Mouse (Mus musculus): ENCODE measurements around the gene Atoh1. TPM values are rescaled to one million over a fixed set of nuclear protein-coding genes. Genes with fewer than 3 reads are reported as not detected.

The Atoh1 gene
- under 1 TPM in 1 of 2 experiments, not detected in 1; 0.40 TPM for polyA plus RNA-seq (2017; shearing (Covaris generic))

DNA sequence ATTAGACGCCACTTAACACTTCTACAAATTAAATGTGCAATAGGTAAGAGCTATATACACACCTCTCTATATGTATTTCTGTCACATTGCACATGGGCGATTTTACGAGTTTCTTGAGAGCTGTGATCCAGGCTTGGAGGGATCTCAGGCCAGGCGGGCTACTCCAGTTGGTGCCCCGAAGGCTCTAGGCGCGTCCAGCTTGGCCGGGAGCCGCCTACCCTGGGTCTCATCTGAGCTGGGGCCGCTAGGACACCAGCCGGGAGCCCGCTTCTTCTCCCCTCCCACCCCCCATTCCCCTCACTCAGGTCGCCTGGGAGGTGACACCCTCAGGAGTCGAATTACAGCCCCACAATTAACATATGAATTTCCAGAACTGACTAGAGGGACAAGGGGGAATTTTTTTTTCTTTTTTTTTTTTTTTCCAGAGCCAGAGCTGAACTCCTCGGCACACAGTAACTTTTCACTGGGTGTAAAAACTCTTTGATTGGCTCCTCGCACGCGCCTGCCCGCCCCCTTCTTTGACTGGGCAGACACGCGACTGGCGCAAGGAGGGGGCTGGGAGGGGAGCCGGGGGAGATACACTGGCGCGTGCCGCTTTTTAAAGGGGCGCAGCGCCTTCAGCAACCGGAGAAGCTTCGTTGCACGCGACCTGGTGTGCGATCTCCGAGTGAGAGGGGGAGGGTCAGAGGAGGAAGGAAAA is at the start of gene Atoh1:
TSS of gene Atoh1 (plus strand) at position 627 of the 700 bp plus-strand sequence.
- ATAC-seq = no peak

DNA sequence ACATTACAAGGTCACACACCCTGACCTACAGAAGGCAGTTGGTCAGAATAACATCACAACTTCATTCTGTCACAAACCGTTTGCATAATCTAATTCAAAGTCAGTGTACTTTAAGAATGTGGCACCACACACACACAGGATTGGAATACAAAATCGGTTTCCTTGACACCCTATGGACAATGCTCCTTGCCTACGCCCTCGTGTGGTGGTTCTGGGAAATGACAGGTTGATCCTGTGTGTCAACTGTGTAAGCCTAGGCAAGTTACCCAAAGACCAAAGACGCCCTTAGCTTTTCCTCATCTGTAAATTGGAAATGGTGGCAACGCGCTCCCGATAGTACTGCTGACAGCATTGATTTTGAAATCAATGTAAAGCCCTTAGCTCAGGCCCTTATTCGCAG is 45.0 kb upstream of the Atoh1 start:
- no peak for ATAC-seq

DNA sequence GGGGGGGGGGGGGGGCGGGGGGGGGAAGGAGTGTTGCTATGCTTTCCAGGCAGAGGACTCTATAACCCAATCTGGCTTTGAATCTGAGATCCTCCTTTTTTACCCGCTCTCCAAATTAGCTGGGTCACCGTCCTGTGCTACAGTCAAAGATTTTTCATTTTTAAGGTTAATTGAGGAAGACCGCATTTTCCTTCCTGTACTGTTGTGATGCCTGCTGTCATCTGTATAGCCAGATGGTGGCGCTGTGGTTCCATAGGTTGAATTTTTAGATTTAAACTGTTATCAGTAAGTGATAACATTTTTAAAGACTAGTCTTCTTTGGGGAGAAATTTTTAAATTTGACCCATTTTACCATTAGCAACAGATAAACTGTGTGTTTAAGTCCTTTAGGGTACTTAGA is 44.0 kb upstream of the Atoh1 start:
- ATAC-seq = no peak

DNA sequence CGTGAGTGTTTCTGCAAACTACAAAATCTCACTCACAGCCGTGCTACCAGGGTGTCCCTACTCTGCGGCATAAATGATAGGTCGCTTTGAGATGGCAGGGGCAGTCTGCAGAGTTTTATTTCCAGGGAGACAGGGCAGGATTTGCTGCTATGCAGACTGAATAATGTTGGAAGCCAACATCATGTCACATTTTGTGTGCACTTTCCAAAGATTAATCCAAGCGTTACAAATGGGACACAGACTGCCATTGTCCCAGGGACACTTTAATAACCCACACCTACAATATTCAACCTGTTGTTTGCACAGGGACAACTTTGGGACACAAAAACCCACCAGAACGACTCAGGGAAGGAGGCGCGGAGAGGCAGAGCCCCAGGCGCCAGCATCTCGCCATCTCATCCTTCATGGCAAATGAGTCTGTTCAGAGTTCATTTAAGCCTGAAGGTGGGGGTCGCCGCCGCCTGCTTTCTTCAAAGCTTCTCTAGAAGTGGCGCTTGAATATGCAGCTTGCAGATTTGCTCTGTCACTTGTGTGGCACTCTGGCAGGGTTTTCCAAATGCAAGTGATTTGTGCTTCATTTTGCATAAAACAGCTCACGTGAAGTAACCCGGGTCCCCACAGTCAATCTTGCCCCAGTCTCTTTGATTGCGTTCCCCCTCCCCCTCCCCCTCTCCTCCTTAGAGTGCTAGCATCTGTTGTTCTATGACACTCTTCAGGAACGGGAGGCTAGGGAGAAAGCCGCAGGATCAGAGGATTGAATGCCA is 40.6 kb upstream of the Atoh1 start:
- ATAC-seq = no peak

DNA sequence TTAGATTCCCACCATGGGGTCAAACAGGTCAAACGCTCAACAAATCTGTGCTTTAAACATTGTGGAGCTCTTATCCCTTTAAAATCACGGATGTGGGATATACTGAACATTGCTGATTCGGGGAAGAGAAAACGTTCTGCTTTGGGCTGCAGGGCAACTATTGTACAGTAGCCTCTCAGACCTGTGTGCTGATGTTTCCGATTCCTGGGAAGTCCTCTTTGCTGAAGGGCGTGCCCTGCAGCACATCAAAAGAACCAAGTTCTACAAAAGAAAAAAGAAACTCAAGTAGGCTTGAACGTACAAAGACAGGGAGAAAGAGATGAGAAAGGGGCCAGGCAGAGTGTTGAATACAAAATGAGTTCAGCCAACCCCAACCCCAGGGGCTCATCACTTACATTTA is 34.2 kb upstream of the Atoh1 start:
- no peak for ATAC-seq

DNA sequence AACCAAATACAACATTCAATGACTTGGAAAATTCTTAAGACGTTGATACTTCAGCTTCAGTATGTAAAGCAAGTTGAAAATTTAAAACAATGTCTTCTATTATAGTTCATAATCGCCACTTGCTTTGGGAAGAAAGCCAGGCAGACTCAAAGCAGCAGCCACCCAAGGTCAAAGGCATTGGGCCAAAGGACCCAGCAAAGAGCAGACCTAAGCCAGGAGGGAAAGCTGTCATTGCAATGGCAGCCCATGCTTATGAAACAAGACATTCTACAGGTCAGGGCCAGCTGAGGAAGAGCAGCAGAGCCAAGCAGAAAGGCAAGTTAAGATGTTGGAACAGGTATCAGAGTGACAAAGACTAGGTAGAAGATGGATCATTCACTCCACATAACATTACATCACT is 25.3 kb upstream of the Atoh1 start:
- no peak for ATAC-seq

DNA sequence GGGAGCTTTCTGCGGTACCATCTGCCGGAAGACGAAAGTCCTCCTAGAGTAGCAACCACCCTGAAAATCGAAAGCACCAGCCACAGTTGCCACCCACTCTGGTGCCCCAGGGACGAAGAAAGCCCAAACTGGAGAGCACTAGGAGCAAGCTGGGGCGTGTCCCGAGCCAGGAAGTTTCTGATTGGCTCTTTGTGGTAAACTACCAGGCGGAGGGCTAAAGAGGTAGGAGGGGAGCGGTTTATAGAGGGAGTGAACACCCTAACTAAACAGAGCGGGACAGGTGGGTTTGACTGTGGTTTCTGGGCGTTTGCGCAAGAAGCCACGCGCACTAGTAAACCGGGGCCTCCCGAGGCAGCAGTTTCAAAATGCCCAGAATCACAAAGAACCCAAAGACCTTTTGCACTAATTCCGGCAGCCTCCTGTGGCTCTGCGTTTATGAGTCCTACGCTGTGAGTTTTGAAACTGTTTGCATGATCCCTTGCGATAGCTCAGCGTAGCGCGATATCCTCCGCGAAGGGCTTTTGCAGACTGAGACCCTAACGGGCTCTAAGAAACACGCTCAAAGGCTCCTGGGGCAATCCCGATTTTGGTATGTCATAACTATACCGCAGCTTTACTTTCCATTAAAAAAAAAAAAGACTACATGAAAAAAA is 1.0 kb upstream of the Atoh1 start:
- ATAC-seq = no peak

DNA sequence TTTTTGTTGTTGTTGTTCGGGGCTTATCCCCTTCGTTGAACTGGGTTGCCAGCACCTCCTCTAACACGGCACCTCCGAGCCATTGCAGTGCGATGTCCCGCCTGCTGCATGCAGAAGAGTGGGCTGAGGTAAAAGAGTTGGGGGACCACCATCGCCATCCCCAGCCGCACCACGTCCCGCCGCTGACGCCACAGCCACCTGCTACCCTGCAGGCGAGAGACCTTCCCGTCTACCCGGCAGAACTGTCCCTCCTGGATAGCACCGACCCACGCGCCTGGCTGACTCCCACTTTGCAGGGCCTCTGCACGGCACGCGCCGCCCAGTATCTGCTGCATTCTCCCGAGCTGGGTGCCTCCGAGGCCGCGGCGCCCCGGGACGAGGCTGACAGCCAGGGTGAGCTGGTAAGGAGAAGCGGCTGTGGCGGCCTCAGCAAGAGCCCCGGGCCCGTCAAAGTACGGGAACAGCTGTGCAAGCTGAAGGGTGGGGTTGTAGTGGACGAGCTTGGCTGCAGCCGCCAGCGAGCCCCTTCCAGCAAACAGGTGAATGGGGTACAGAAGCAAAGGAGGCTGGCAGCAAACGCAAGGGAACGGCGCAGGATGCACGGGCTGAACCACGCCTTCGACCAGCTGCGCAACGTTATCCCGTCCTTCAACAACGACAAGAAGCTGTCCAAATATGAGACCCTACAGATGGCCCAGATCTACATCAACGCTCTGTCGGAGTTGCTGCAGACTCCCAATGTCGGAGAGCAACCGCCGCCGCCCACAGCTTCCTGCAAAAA is 496 bp downstream of the Atoh1 start:
- ATAC-seq = no peak

DNA sequence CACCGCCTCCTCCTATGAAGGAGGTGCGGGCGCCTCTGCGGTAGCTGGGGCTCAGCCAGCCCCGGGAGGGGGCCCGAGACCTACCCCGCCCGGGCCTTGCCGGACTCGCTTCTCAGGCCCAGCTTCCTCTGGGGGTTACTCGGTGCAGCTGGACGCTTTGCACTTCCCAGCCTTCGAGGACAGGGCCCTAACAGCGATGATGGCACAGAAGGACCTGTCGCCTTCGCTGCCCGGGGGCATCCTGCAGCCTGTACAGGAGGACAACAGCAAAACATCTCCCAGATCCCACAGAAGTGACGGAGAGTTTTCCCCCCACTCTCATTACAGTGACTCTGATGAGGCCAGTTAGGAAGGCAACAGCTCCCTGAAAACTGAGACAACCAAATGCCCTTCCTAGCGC is 1.1 kb downstream of the Atoh1 start:
- no peak for ATAC-seq

DNA sequence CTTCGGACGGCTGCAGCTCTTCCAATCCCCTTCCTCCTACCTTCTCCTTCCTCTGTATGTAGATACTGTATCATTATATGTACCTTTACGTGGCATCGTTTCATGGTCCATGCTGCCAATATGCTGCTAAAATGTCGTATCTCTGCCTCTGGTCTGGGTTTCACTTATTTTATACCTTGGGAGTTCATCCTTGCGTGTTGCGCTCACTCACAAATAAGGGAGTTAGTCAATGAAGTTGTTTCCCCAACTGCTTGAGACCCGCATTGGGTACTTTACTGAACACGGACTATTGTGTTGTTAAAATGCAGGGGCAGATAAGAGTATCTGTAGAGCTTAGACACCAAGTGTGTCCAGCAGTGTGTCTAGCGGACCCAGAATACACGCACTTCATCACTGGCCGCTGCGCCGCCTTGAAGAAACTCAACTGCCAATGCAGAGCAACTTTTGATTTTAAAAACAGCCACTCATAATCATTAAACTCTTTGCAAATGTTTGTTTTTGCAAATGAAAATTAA is 1.6 kb downstream of the Atoh1 start:
- ATAC-seq = no peak

DNA sequence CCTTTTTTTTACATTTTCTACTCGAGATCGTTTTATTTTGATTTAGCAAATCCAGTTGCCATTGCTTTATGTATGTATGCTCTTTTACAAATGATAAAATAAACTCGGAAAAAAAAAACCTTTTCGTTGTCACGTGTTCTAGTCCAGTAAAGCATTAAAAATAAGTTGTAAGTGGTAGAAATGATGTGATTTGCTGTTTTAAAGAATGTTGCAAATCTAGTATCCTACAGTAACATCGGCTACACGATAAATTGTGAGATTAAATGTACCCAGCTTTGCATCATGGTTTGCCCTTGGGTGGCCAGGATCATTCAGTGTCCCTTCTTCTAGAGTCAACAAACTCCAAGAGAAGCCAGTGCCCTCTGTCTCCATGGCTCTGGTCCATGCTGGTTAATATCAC is 2.2 kb downstream of the Atoh1 start:
- ATAC-seq = no peak

DNA sequence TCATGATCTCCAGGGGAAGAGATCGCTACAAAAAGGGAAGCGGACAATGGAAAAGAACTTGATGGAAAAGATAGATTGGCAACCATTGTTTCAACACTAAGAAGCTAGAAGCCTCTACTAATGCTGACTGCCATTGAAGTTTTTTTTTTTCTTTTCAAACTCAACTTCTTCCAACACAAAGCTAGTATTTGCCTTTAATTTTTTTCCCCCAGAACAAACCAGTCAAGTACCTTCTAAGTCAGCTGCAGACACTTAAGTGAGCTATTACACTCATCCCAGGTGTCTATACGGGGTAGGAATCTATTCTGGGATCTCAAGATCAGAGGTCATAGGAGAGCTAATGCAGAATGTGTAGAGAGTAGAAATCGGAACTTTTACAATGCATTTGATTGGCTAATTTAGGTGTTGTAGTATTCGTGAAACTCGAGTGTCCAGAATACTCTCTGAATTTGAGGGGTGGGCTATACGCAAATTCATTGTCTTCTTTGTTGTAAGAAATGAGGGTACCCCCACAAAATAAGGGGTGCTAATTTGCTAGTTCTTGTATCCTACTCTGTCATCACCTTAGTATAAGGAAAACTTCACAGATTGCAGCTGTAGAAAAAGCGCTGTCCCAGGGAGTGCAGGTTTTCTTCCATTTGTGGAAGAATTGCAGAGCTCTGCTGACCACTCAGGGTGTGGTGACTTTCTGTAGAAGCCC is 2.8 kb downstream of the Atoh1 start:
- no peak for ATAC-seq

DNA sequence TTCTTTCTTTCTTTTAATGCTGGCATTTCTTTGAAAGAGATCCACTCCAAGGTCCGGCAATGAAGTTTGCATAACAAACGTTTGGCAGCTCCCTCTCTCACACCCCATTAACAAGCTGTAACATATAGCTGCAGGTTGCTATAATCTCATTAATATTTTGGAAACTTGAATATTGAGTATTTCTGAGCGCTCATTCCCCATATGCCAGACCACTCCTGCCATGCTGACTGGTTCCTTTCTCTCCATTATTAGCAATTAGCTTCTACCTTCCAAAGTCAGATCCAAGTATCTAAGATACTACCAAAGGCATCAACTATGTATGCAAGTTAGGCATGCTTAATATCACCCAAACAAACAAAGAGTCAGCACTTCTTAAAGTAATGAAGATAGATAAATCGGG is 4.4 kb downstream of the Atoh1 start:
- no peak for ATAC-seq

DNA sequence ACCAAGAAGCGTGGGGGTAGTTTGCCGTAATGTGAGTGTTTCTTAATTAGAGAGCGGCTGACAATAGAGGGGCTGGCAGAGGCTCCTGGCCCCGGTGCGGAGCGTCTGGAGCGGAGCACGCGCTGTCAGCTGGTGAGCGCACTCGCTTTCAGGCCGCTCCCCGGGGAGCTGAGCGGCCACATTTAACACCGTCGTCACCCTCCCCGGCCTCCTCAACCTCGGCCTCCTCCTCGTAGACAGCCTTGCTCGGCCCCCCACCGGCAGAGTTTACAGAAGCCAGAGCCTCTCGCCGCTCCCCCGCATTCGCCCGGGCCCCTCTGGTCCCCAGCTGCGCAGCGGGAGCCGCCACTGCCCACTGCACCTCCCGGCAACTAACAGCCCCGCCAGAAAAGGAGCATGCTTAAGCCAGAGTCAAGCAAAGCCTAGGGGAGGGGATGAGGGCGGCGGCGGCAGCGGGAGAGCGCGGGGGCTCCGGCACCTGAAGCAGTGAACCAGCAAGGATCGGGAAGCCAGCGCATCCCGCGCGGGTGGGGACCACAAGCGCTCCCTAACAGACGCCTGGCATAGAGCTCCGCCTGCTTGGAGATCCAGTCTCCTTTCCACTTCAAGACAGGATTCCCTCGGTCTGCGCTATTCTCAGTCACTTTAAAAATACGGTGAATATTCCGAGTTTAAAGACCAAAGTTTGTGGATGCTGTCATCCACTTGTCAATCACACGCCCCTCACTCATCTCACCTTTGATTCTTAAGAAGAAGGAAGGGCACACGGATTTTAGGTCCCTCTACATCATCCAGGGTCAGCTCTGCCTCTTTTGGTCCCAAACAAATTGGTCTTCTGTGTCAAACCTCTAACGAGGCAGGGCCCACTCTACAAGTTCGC is 5.8 kb downstream of the Atoh1 start:
- ATAC-seq = no peak

DNA sequence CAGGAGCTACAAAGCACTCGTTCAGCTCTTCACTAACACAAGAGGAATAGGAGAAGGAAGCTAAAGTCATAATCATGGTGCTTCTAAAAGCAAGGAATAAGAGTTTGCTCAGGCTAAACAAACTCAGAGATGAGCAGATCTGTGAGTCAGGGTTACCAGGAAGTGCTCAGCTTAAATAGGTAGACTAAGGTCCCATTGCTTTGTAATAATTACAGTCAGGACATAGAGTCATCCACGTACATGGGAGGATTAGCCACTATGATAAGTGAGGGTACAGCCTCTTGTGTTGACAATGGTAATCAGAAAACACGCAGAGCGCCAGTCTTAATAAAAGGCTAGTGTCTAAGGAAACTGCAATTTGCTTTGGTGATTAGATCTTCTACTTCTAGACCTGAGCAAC is 7.4 kb downstream of the Atoh1 start:
- ATAC-seq = no peak

DNA sequence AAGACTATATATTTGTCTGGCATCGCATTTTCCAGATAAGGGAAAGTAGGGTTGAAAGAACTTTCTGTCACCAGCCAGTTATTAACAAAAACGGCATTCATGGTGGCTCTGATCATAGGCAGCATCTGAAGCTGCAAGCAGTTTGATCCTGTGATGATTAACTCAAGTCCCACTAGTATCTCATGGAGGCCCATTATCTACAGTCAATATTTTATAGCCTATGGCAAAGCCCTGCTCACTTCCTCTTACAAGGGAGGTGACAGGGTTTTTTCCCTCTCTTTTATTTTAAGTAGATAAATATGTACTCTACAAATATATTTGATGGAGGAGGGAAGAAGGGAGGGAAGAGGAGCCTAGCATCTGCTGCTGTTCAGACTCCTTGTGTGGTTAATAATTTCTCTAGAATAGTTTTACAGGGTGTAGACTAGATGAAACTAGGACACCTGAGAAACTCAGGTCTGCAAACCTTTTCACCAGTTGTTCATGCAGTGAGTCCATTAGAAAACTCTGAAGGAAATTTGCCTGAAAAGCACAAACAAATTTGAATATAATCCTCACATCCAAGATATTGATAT is 14.1 kb downstream of the Atoh1 start:
- ATAC-seq = no peak

DNA sequence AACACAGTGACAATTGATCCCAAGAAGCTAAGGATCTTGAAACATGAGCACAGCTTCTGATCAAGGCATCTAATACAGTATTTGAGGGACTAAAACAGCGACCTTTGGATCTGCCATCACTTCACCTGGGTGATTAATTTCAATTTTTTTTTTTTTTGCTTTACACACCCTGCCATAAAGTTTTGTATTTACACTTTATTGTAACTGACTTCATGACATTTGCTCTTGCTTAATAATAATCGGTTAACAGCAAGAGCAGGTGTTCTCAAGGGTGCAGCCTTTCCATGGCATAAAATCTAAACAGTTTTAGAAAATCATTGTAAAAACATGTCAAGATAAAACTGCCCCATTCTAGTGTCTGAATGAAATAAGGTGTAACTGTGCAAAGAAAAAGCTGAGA is 25.6 kb downstream of the Atoh1 start:
- ATAC-seq = no peak

DNA sequence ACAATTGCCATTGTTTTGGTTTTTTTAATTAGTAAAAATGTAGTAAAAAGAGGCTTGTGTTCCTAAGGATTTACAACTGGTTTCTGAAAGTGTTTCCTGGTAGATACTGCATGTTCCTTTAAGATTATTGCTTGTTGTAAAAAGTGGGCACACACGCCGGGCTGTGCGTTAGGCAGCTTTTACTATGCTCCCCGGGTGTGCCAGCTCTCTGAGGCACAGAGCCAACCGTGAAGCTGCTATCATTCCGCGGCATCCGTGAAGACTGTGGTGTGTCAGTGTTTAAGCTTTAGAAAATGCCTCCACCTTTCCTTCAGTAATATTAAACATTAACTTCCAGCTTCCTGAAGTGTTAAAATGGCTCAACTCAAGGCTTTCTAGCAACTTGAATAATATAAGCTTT is 35.0 kb downstream of the Atoh1 start:
- no peak for ATAC-seq

DNA sequence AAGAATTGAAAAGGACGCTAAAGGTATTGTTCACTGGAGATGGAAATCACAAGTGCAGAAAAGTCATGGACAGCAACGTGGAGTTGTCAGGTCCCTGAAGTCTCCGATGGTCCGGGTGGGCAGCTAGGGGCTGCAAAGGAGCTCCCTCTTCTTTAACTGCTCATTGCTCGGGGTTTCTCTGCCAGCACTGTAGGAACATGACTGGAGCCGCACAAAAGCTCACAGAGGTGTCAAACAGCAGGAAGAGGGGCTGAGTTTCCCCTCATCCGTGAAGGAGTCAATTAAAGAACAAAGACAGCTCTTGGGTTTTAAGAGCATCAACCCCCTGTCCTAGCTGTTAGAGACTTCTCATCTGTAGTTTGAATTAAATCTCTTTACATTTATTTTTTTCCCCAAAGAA is 44.5 kb downstream of the Atoh1 start:
- no peak for ATAC-seq

All from CD4-positive, CD25-positive, alpha-beta regulatory T cell, adult 4 months (primary cell).